Mouse (Mus musculus) ES-CJ7 (cell line): ENCODE results near the gene Gfm2.

Source experiments
- DNase-seq: peaks from one replicate; pipeline ENCODE4 v3.0.0; 2011; ENCODE audit warnings: low read depth, low spot score

Gfm2 gene

DNA sequence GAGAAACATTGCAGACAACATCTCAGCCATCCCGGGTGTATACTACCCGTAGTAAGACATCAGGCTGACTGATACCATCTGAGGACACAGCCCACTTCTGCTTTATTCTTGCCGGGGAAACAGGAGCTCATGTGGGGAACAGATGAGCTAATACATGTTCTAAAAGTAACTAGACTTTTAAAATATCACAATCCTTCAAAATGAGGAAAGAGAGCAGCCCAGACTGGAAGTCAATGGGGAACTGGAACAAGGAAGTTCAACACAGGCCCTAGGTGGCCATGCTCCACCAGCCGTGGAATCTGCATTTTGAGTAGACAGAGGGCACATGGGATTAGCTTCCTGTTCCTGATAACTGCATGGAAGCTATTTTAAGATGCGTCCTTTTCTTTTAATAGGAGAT is 50.0 kb downstream of the Gfm2 start:
- no peak for DNase-seq

- no peak for DNase-seq
These were observed 54.9 kb downstream of the Gfm2 start for GRCm38 (mm10) chr13:97192649-97193048.

GRCm38 (mm10) chr13:97193420-97193819 is 55.7 kb downstream of the Gfm2 start:
- peak; percentile 39 for DNase-seq

- DNase-seq, result peak; percentile 79
These were observed 58.6 kb downstream of the Gfm2 start for GRCm38 (mm10) chr13:97196186-97196924.

DNA sequence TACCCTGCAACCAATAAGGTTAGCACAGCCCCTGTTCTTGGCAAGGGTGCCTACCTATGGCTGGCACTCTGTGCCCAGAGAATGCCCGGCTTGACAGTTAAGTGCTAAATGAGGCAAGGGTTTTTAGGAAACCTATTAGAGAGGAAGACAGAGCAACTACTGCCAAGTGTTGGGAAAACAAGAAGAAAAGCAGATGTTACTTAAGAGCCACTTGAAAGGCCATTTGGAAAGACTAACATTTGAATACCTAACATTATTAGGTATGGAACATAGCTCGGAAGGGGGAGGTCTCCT is 59.1 kb downstream of the Gfm2 start:
- no peak for DNase-seq

DNA sequence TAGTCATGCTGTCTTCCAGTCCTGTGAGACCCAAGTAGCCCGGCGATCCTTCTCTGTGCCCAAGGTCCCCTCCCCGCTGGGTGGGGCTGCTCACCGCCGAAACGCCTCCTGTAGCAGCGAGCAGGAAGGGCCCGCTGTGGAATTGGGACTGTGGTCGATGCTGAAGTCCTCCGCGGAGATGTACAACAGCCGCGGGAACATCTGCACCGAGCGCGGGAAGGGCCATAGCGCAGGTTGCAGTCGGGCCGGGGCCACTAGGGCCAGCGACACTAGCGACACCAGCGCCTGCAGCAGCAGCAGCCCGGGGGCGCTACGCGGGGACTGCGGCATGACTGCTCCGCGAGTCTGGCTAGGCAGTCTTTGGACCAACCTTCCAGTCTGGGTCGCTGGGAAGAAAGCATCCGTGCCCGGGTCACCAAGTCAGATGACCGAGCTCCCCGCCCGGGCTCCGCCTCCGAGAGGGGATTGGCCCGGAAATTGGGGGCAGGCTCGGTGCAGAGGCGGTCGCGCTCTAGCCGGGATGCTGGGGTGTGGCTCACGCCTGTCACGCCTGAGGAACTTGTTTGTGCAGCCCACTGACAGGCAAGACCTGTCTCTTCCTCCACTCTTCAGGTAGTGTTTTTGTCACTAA is 60.3 kb downstream of the Gfm2 start, which contains the start of gene Hexb:
Hexb (minus strand) TSS at position 426 of the 631 bp plus-strand sequence.
- DNase-seq, result peak; percentile 87

GRCm38 (mm10) chr13:97199123-97199522 is 61.4 kb downstream of the Gfm2 start:
- peak; percentile 30 for DNase-seq

GRCm38 (mm10) chr13:97201076-97201475 is 63.3 kb downstream of the Gfm2 start:
- DNase-seq, result no peak

DNA sequence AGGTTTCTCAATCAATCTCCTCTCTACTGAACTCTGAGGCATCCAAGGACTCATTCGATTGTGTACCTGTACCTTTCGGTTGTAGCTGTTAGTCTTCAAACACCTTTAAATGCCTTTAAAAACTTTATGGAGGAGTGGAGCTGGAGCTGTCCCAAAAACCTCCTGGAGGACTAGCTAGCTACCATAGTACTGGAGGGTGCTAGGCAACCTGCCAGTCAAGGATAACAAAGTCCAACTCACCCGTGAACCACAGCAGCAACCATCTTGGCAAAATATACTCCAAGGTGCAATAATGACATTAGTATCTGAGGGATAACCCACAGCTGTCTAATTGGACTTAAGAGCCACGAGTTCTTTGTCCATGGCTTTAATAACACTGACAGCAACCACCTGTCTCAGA is 64.2 kb downstream of the Gfm2 start:
- no peak for DNase-seq

DNA sequence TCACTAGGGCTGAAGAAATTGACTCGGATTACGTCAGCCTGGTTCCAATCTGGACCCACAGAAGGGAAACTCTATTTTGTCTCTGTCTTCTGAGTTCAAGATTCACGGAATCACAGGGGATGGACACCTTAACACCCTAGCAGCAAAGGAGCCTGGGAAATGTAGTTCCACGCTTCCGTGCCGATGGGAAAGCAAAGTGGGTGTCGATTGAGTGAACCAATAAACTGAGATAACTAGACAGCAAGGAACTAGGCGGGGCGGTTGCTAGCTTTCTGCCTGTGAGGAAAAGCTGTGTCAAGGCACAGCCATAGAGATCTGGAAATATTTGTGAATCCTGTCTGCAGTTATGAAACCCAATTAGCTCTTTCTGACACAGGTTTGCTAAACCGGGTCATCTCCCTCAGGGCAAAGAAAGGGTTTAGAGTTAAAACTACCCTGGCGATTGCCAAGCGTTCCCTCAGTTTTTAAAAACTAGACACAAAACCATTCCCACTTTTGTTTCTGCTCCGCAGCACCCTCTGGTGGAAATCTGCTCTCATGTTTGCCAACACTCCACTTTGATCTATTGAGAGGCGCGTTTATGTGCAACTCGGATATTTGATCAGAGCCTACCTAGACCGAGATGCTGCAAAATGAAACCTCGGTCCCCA is 67.4 kb downstream of the Gfm2 start:
- DNase-seq, result peak; percentile 91

- DNase-seq, result no peak
These were observed 68.3 kb downstream of the Gfm2 start for GRCm38 (mm10) chr13:97206046-97206445.

DNA sequence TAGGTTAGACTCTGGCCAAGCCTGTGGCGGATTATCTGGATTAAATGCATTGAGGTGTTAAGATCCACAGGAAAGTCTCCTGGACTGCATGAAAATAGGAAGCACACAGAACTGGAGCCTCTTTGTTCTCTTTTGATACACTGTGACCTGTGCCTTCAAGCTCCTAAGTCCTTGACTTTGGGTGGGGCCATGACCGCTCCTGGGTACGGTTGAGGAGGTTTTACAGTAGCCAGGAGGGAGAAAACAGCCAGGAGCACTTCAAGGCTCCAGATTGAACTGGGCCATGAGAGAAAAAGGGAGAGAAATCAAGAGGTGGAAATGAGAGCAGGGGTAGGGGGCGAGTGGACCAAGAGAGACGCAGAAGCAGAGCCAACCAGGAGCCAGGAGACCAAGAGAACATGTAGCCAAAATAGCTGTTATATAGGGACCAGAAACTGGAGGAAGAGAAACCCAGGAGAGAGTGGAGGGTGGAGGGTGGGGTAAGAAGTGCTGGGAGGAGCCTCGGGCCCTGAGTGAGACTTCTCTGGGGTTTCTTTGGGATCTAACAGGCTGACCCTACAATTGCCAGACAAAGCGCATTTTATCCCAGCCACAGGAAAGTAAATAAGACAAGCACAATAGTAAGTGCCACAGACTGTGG is 69.9 kb downstream of the Gfm2 start:
- DNase-seq, result peak; percentile 89

GRCm38 (mm10) chr13:97208112-97208478 is 70.4 kb downstream of the Gfm2 start:
- peak; percentile 73 for DNase-seq

DNA sequence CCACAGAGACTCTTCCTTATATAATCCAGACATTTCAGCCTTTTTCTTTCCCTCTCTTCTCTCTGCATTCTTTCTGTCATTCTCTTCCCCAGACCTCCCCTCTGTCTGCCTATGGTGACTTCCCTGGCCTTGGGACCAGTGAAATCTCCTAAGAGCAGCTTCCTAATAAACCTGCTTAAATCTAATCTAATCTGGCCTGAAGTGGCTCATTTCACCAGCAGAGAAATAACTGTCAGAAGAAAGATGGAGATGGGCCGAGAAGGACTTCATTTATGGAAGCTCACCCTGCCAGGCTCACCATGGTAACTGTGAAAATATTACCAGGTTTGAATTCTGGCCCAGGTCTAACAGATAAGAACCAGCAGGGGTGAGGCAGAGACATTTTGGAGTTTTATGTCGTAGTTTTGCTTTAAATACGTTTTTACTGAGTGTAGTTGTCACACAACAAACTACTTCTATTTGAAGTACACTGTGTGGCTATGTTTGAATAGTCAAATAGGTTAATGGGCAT is 70.8 kb downstream of the Gfm2 start:
- no peak for DNase-seq

- DNase-seq, result no peak
These were observed 77.0 kb downstream of the Gfm2 start for GRCm38 (mm10) chr13:97214583-97215268.

GRCm38 (mm10) chr13:97215563-97215962 is 77.8 kb downstream of the Gfm2 start:
- DNase-seq, result no peak

DNA sequence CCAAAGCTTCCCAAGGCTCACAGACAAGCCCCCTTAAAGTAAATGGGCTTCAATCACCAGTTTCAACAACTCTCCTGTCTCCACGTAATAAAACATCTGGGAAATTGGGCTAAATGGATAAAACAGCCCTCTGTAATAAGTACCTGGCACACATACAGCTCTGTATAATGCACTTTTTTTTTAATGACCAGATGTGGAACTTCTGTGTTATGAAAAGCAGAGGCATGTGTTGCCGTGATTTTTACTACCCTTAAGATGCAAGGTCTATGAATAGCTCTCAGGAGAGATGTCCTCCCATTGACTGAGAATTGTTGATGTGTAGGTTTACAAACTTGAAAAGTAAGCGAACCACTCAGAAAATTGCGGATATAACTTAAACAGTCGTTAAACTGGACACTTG is 78.5 kb downstream of the Gfm2 start:
- no peak for DNase-seq

- DNase-seq, result no peak
These were observed 82.3 kb downstream of the Gfm2 start for GRCm38 (mm10) chr13:97220022-97220421.

- no peak for DNase-seq
These were observed 86.1 kb downstream of the Gfm2 start for GRCm38 (mm10) chr13:97223856-97224255.

DNA sequence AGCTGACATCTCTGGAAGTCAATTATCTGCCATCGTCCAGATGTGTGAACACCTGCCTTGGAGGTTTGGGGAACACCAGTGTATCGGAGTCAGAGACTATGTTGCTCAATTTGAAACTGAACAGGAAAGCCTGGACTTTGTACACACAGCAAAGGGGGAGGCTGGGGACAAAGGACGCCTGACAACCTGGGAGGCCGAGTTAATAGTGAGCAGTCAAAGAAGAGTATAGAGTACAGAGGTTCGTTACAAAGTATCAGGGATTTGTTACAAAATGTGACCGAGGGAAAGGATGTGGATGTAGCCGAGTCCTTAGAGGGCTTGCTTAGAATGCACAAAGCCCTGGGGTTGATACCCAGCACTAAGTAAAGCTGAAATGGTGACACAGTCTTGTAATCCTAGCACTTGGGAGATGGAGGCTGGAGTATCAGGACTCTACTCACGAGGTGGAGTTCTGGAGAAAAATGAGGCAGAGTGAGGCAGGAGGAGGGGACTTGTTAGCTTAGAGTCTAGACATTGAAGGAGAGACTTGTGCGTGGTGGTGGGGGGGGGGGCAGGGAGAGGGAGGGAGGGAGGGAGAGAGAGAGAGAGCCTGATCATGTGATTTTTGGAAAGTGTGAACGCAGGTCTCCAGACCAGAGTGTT is 86.7 kb downstream of the Gfm2 start:
- DNase-seq, result no peak

DNA sequence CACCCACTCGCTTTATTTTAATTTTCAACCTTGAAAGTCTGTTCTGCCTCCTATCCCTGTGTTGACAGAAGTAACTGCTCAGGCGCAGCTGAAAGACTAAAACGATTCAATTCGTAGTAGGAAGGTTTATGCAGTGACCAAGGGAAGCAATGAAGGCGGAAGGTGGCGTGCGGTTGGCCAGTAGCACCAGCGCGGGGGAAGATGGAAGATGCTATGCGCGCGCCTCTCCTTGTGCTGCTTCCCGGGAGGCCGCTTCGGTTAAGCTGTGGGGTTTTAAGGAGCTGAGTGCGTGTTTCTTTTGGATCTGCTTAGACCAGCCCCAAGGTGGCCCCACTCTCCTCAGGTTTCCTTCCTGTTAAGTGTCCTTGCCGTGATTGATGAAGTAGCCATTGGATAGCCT is 87.4 kb downstream of the Gfm2 start:
- peak; percentile 39 for DNase-seq
